ENCODE assay signal across 19 mouse cellular contexts in the genomic region with DNA sequence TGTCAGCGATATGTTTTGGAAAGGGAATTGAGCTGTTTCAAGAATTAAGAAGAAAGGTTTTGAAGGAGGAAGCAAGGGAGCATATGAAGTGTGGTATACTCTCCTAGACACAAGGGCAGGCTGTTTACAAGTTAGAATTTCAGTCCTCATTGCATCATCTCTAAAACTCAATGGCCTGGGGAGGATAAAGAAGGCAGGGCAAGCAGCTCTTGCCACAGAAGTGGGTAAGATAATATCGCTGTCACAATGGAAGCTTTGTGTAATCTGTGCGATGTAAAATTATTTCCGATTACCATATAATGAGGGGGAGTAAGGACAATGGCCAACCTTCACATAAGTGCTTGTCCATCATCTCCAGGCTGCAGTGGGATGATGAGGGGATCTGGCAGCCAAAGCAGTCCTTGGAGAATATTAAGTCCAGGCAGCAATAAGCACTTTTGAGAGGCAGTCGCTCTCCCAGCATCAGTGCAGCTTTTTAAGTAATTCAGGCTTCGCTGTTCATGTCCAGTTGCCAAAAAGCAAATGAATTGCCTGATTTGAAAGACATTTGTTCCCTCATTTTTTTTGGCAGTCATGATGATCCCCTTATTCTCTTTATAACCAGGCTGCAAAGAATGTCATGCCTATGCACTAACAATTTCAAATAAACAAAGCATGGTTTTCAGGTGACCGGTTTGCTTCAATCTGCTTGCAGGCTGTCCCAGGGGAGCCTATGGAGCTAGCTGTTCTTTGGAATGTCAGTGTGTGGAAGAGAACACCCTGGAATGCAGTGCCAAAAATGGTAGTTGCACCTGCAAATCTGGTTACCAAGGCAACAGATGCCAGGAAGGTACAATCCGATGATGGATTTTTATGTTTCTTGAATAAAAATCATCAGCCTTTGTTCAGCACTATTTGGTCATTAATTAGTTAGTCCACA.
DNase-seq lines count a peak whose midpoint lies in the region; ATAC-seq lines count a peak whose summit lies in the region.
"Had no signal": no experiment of that assay in that cellular context is flagged by ENCODE, and none has a peak within 500 bp of the region (broad histone marks: within the 10 kb centered on the region; RNA-seq: fewer than 3 reads in every experiment).

No protein-coding gene starts in this region.

- peak; percentile 62; the same call in 1 of the 2 replicates for ATAC-seq in hindbrain, embryonic 14.5 days (ENCODE audit: low FRiP score)
- ATAC-seq in hindbrain, embryonic 12.5 days (ENCODE audit: low FRiP score) = no peak
- ATAC-seq in kidney, embryonic 16.5 days (ENCODE audit: low FRiP score, low TSS enrichment) = no peak
- ATAC-seq: CD4-positive, CD25-positive, alpha-beta regulatory T cell, adult 4 months; intestine, postnatal 0 days had no signal

- H3K4me3 ChIP-seq in hindbrain, embryonic 14.5 days (replicated peaks; ENCODE audit: low read length) = no peak overlapping the region
- no peak overlapping the region for H3K4me3 ChIP-seq in hindbrain, embryonic 12.5 days
- H3K4me3 ChIP-seq in kidney, embryonic 16.5 days (ENCODE audit: low read length) = no peak overlapping the region
- H3K4me3 ChIP-seq: left cerebral cortex, adult 2 months; limb, embryonic 15.5 days had no signal

- no peak overlapping the region; the same call in 1 of the 2 replicates for H3K27ac ChIP-seq in hindbrain, embryonic 14.5 days
- H3K27ac ChIP-seq in hindbrain, embryonic 12.5 days = no peak overlapping the region
- H3K27ac ChIP-seq in kidney, embryonic 16.5 days (ENCODE audit: low read length) = no peak overlapping the region
- H3K27ac ChIP-seq: left cerebral cortex, adult 2 months; limb, embryonic 15.5 days; macrophage had no signal

- H3K9ac ChIP-seq in hindbrain, embryonic 14.5 days = no peak overlapping the region
- H3K9ac ChIP-seq in hindbrain, embryonic 12.5 days = no peak overlapping the region
- no peak overlapping the region for H3K9ac ChIP-seq in kidney, embryonic 16.5 days (replicated peaks; ENCODE audit: low read length)
- H3K9ac ChIP-seq: limb, embryonic 15.5 days had no signal

- peak; percentile 29 for DNase-seq in hindbrain, embryonic 14.5 days (ENCODE audit: low spot score)
- peak; percentile 82 for DNase-seq in Muller cell, postnatal 12 days (ENCODE audit: inconsistent ontology term)
- peak; percentile 43 for DNase-seq in brain, embryonic 18.5 days (ENCODE audit: low read depth, low spot score)
- DNase-seq in layer of hippocampus, adult 9-11 months = peak; percentile 49
- no peak for DNase-seq in frontal cortex, adult 2 months (ENCODE audit: extremely low spot score in 1 of 2, low spot score in 1 of 2)
- DNase-seq in right cerebral cortex, postnatal 36 days (ENCODE audit: low spot score in 2 of 2) = no peak
- DNase-seq: cerebellum, postnatal 25 days; heart, postnatal 10 days; kidney, postnatal 25 days; lung, adult 18-20 months; right cerebral cortex, postnatal 4 days; thymus, adult 2 months had no signal

- H3K4me2 ChIP-seq in hindbrain, embryonic 14.5 days (replicated peaks) = no peak overlapping the region
- no peak overlapping the region for H3K4me2 ChIP-seq in hindbrain, embryonic 12.5 days (replicated peaks)
- no peak overlapping the region for H3K4me2 ChIP-seq in kidney, embryonic 16.5 days (replicated peaks; ENCODE audit: low read depth, low read length)
- H3K4me2 ChIP-seq: limb, embryonic 15.5 days had no signal

- H3K4me1 ChIP-seq in hindbrain, embryonic 14.5 days (replicated peaks; ENCODE audit: control insufficient read depth, insufficient read depth, low read length) = peaks cover 11% of the 10 kb centered on the region; the same call in 1 of the 2 replicates
- H3K4me1 ChIP-seq in hindbrain, embryonic 12.5 days = peaks cover 7% of the 10 kb centered on the region
- no peaks in the 10 kb centered on the region for H3K4me1 ChIP-seq in kidney, embryonic 16.5 days (ENCODE audit: insufficient read depth, low read length)

- H3K9me3 ChIP-seq in hindbrain, embryonic 14.5 days (ENCODE audit: control insufficient read depth, low read length) = no peaks in the 10 kb centered on the region
- no peaks in the 10 kb centered on the region for H3K9me3 ChIP-seq in hindbrain, embryonic 12.5 days (replicated peaks)
- no peaks in the 10 kb centered on the region for H3K9me3 ChIP-seq in kidney, embryonic 16.5 days (ENCODE audit: low read length)
- H3K9me3 ChIP-seq: limb, embryonic 15.5 days had no signal

- WGBS in hindbrain, embryonic 14.5 days = 44% methylated on average over 8 of the region's 8 CpGs
- WGBS in hindbrain, embryonic 12.5 days = 62% methylated on average over 8 of the region's 8 CpGs
- 91% methylated on average over 8 of the region's 8 CpGs for whole genome bisulfite sequencing in kidney, embryonic 16.5 days

- no peaks in the 10 kb centered on the region for H3K36me3 ChIP-seq in hindbrain, embryonic 14.5 days (replicated peaks; ENCODE audit: control insufficient read depth, insufficient read depth)
- H3K36me3 ChIP-seq in hindbrain, embryonic 12.5 days = no peaks in the 10 kb centered on the region
- no peaks in the 10 kb centered on the region for H3K36me3 ChIP-seq in kidney, embryonic 16.5 days (ENCODE audit: insufficient read depth, low read length)
- H3K36me3 ChIP-seq: limb, embryonic 15.5 days had no signal

- no peaks in the 10 kb centered on the region for H3K27me3 ChIP-seq in hindbrain, embryonic 14.5 days (ENCODE audit: control insufficient read depth, insufficient read depth, low read length)
- no peaks in the 10 kb centered on the region for H3K27me3 ChIP-seq in hindbrain, embryonic 12.5 days
- H3K27me3 ChIP-seq in kidney, embryonic 16.5 days (ENCODE audit: insufficient read depth, low read length) = no peaks in the 10 kb centered on the region
- H3K27me3 ChIP-seq: limb, embryonic 15.5 days had no signal

Comparison
In these comparisons a context has a peak if more than half of its experiments do, and no peak if none do; other contexts are left out.
1. DNase-seq: peak in hindbrain, embryonic 14.5 days (single experiment), Muller cell, postnatal 12 days (single experiment), brain, embryonic 18.5 days (single experiment) and layer of hippocampus, adult 9-11 months (single experiment); none in frontal cortex, adult 2 months (0 of 2) and right cerebral cortex, postnatal 36 days (0 of 2).